Mouse (Mus musculus): ENCODE results near the gene Ccdc102a. TPM values are rescaled to one million over a fixed set of nuclear protein-coding genes. Genes with fewer than 3 reads are reported as not detected.
A peak's percentile ranks its signal among the peaks of the same experiment; 100 is the strongest.

Gene Ccdc102a
- polyA plus RNA-seq, 1 experiment, result 5.4 TPM

DNA sequence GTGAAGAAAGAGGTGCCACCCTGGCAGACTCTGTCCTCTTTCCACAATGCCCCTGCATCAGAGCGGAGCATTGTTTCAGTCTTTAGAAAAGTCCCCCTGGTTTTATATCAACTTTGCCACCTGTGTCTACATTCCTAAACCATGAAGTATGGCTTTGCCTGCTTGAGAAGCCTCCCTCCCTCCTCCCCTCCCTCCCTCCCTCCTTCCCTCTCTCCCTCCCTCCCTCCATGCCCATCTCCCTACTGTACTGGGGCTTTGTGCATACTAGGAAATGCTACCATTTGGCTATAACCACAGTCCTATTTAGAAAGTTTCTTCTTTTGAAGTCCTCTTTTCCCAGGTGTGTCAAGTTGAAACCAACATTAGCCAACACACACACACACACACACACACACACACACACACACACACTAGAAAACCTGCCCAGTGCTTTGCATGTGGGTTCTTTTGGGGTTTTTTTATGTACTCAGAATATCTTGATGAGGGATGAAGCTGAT lies 38.2 kb upstream of the Ccdc102a start:
- H3K27me3 ChIP-seq (ENCODE audit: control insufficient read depth, insufficient read depth, low read length, poor library complexity, severe bottlenecking), result no peaks in the 10 kb centered on the region
- H3K4me3 ChIP-seq (ENCODE audit: low read depth, low read length), result no peak overlapping the region
- TF ChIP-seq POLR2A (IDR thresholded peaks at IDR 0.05; ENCODE audit: insufficient read depth, low read length) (no peak), EP300 (IDR thresholded peaks at IDR 0.05; ENCODE audit: insufficient read depth, low read depth, low read length) (no peak), CTCF (IDR thresholded peaks at IDR 0.05; ENCODE audit: low read depth, low read length) (no peak)
- no peaks in the 10 kb centered on the region for H3K36me3 ChIP-seq (ENCODE audit: control insufficient read depth, insufficient read depth, low read length, poor library complexity, severe bottlenecking)
- H3K27ac ChIP-seq (ENCODE audit: insufficient read depth, low read length), result no peak overlapping the region
- H3K4me1 ChIP-seq (ENCODE audit: control insufficient read depth, insufficient read depth, low read length), result no peaks in the 10 kb centered on the region
- H3K9ac ChIP-seq (ENCODE audit: low read depth, poor library complexity, severe bottlenecking), result no peak overlapping the region
- no peaks in the 10 kb centered on the region for H3K9me3 ChIP-seq (replicated peaks; ENCODE audit: control insufficient read depth, insufficient read depth, low read length, poor library complexity, severe bottlenecking)

DNA sequence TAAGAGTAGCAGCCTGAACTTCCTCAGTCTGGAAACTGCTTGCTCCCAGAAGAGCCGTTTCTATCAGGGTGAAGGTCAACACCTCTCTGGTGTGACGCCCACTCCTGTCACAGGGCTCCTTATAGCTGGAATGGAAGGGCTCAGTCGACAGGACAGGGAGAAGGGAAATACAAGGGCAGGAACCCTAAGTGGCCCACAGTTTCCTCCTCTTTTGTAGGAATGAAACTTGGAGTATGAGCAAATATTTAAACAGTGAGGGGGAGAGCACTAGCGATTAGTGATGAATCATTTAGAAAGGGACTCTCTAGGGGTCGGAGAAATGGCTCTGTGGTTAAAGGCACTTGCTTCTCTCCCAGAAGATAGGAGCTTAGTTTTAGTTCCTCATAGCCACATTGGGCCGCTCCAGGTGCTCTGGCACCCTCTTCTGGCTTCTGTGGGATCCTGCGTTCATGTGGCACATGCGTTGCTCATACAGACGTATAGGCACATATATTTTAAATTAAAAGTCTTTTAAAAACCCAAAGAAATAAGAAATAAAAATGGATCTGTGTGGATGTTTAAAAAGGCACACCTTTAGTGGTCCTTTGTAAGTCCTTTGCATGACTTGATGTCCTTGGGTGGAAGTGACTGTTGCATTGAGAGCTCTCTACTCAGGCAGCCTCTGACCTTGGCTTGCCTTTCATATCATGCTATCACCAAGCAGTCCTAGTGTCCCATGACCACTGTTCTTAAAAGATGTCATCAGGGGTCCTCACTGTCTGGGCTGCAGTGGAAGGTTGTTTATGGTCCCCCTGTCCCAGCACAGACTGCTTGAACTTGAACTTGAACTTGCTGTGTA lies 37.2 kb upstream of the Ccdc102a start:
- no peaks in the 10 kb centered on the region for H3K9me3 ChIP-seq (replicated peaks; ENCODE audit: control insufficient read depth, insufficient read depth, low read length, poor library complexity, severe bottlenecking)
- H3K36me3 ChIP-seq (ENCODE audit: control insufficient read depth, insufficient read depth, low read length, poor library complexity, severe bottlenecking), result no peaks in the 10 kb centered on the region
- TF ChIP-seq EP300 (IDR thresholded peaks at IDR 0.05; ENCODE audit: insufficient read depth, low read depth, low read length) (no peak), CTCF (IDR thresholded peaks at IDR 0.05; ENCODE audit: low read depth, low read length) (peak; percentile 78), POLR2A (IDR thresholded peaks at IDR 0.05; ENCODE audit: insufficient read depth, low read length) (no peak)
- no peak overlapping the region for H3K4me3 ChIP-seq (ENCODE audit: low read depth, low read length)
- H3K9ac ChIP-seq (ENCODE audit: low read depth, poor library complexity, severe bottlenecking), result no peak overlapping the region
- H3K4me1 ChIP-seq (ENCODE audit: control insufficient read depth, insufficient read depth, low read length), result no peaks in the 10 kb centered on the region
- H3K27me3 ChIP-seq (ENCODE audit: control insufficient read depth, insufficient read depth, low read length, poor library complexity, severe bottlenecking), result no peaks in the 10 kb centered on the region
- H3K27ac ChIP-seq (ENCODE audit: insufficient read depth, low read length), result no peak overlapping the region

DNA sequence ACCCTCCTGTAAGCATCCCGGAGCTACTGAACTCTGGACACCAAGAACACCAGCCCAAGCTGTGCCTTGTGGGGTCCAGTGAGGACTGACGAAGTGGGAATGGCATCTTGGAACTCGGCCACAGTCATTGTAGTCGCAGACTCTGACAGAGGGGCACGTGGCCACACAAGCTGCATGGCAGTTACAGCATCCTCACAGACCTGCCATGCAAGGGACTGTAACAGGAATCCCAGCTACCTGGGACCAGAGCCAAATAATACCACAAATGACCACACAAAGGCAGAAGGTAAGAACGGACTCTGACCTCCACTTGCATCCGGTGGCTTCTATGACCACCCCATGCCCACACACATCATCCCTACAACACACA lies 36.5 kb upstream of the Ccdc102a start:
- Histone ChIP-seq H3K9me3 (replicated peaks; ENCODE audit: control insufficient read depth, insufficient read depth, low read length, poor library complexity, severe bottlenecking) (no peaks in the 10 kb centered on the region), H3K27me3 (ENCODE audit: control insufficient read depth, insufficient read depth, low read length, poor library complexity, severe bottlenecking) (no peaks in the 10 kb centered on the region), H3K4me3 (ENCODE audit: low read depth, low read length) (no peak overlapping the region), H3K4me1 (ENCODE audit: control insufficient read depth, insufficient read depth, low read length) (no peaks in the 10 kb centered on the region), H3K27ac (ENCODE audit: insufficient read depth, low read length) (no peak overlapping the region), H3K36me3 (ENCODE audit: control insufficient read depth, insufficient read depth, low read length, poor library complexity, severe bottlenecking) (no peaks in the 10 kb centered on the region), H3K9ac (ENCODE audit: low read depth, poor library complexity, severe bottlenecking) (no peak overlapping the region)
- TF ChIP-seq POLR2A (IDR thresholded peaks at IDR 0.05; ENCODE audit: insufficient read depth, low read length) (no peak), EP300 (IDR thresholded peaks at IDR 0.05; ENCODE audit: insufficient read depth, low read depth, low read length) (no peak), CTCF (IDR thresholded peaks at IDR 0.05; ENCODE audit: low read depth, low read length) (no peak)

DNA sequence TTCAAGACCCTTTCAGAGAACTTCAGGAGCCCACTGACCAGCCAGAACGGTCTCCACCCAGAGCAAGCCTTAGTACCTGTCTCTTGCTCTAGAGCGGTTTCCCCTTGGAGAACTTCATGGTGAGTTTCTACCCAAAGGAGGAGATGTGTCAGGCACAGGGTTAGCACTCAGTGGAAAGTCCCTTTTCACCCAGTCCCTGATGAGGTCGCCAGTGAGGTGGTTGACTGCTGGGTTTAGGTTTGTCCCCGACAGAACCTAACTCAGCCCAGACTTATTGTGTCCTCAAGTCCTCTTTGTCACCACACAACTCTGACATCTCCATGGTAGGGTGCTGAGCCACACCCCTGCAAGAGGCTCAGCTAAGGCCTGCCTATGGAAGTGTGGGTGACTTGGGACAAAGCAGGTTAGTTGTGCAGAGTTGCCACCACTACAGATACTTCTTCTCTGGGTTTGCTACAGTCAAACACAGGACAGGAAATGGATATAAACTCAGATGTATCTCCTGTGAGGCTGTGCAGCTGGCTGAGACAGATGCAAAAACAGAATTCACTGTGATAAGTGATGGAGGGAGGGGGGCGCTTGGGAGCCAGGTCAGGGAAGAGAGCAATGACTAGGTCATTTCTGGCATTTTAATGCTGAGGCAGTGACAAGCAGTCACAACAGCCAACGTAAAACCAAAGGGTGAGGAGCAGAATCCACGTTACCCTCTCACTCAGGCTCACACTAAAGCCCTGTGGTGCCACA lies 35.9 kb upstream of the Ccdc102a start:
- TF ChIP-seq CTCF (IDR thresholded peaks at IDR 0.05; ENCODE audit: low read depth, low read length), result no peak
- no peak for TF ChIP-seq POLR2A (IDR thresholded peaks at IDR 0.05; ENCODE audit: insufficient read depth, low read length)
- TF ChIP-seq EP300 (IDR thresholded peaks at IDR 0.05; ENCODE audit: insufficient read depth, low read depth, low read length), result no peak
- H3K9ac ChIP-seq (ENCODE audit: low read depth, poor library complexity, severe bottlenecking), result no peak overlapping the region
- no peaks in the 10 kb centered on the region for H3K4me1 ChIP-seq (ENCODE audit: control insufficient read depth, insufficient read depth, low read length)
- no peak overlapping the region for H3K4me3 ChIP-seq (ENCODE audit: low read depth, low read length)
- H3K36me3 ChIP-seq (ENCODE audit: control insufficient read depth, insufficient read depth, low read length, poor library complexity, severe bottlenecking), result no peaks in the 10 kb centered on the region
- no peaks in the 10 kb centered on the region for H3K9me3 ChIP-seq (replicated peaks; ENCODE audit: control insufficient read depth, insufficient read depth, low read length, poor library complexity, severe bottlenecking)
- H3K27me3 ChIP-seq (ENCODE audit: control insufficient read depth, insufficient read depth, low read length, poor library complexity, severe bottlenecking), result no peaks in the 10 kb centered on the region
- no peak overlapping the region for H3K27ac ChIP-seq (ENCODE audit: insufficient read depth, low read length)

DNA sequence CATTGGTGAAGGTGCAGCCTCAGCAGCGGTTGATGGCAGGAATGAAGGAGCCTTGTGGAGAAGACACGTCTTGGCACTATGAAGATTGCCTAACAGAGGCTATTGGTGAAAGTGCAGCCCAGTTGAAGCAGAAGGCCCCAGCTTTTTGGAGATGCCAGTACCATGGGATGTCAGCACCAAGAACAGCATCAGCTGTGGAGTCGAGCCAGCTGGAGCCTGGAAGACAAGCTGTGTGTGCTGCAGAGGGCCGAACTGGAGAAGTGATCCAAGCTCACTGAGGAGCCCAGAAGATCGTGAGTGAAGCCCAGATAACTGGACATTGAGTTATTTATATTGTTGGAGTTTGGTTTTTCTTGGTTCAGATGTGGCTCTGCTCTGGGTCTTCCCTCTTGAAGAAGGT lies 34.2 kb upstream of the Ccdc102a start:
- no peaks in the 10 kb centered on the region for H3K9me3 ChIP-seq (replicated peaks; ENCODE audit: control insufficient read depth, insufficient read depth, low read length, poor library complexity, severe bottlenecking)
- H3K9ac ChIP-seq (ENCODE audit: low read depth, poor library complexity, severe bottlenecking), result no peak overlapping the region
- no peak overlapping the region for H3K27ac ChIP-seq (ENCODE audit: insufficient read depth, low read length)
- H3K27me3 ChIP-seq (ENCODE audit: control insufficient read depth, insufficient read depth, low read length, poor library complexity, severe bottlenecking), result no peaks in the 10 kb centered on the region
- TF ChIP-seq EP300 (IDR thresholded peaks at IDR 0.05; ENCODE audit: insufficient read depth, low read depth, low read length) (no peak), CTCF (IDR thresholded peaks at IDR 0.05; ENCODE audit: low read depth, low read length) (no peak), POLR2A (IDR thresholded peaks at IDR 0.05; ENCODE audit: insufficient read depth, low read length) (no peak)
- no peak overlapping the region for H3K4me3 ChIP-seq (ENCODE audit: low read depth, low read length)
- H3K4me1 ChIP-seq (ENCODE audit: control insufficient read depth, insufficient read depth, low read length), result no peaks in the 10 kb centered on the region
- H3K36me3 ChIP-seq (ENCODE audit: control insufficient read depth, insufficient read depth, low read length, poor library complexity, severe bottlenecking), result no peaks in the 10 kb centered on the region

DNA sequence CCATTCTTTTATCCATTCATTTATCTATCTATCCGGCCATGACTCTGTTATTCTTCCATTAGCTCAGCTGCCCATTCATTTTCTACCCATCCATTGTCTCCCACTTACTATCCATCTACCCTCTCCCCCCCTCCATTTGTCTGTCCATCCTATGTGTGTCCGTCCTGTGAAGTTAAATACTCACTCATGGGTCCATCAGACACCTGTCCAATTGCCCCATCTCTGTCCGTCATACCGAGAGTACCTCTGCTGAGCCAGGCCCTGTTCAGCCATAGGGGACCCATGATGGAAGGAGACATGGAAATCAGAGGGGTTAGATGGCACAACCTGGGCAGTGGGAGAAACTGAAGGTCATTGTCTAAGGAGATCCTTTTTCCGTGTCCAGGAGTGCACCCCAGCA lies 32.6 kb upstream of the Ccdc102a start:
- Histone ChIP-seq H3K9me3 (replicated peaks; ENCODE audit: control insufficient read depth, insufficient read depth, low read length, poor library complexity, severe bottlenecking) (no peaks in the 10 kb centered on the region), H3K4me1 (ENCODE audit: control insufficient read depth, insufficient read depth, low read length) (no peaks in the 10 kb centered on the region), H3K9ac (ENCODE audit: low read depth, poor library complexity, severe bottlenecking) (no peak overlapping the region), H3K4me3 (ENCODE audit: low read depth, low read length) (no peak overlapping the region), H3K27me3 (ENCODE audit: control insufficient read depth, insufficient read depth, low read length, poor library complexity, severe bottlenecking) (no peaks in the 10 kb centered on the region), H3K27ac (ENCODE audit: insufficient read depth, low read length) (no peak overlapping the region), H3K36me3 (ENCODE audit: control insufficient read depth, insufficient read depth, low read length, poor library complexity, severe bottlenecking) (no peaks in the 10 kb centered on the region)
- no peak for TF ChIP-seq POLR2A (IDR thresholded peaks at IDR 0.05; ENCODE audit: insufficient read depth, low read length)
- no peak for TF ChIP-seq EP300 (IDR thresholded peaks at IDR 0.05; ENCODE audit: insufficient read depth, low read depth, low read length)
- no peak for TF ChIP-seq CTCF (IDR thresholded peaks at IDR 0.05; ENCODE audit: low read depth, low read length)

All from ES-Bruce4 (cell line).